Mouse (Mus musculus): Measurements from ENCODE around the gene Phox2a.

GRCm38 (mm10) chr7:101835457-101836109 lies 17.5 kb downstream of the Phox2a start:
- TF ChIP-seq POLR2A (IDR thresholded peaks at IDR 0.05; ENCODE audit: control insufficient read depth, extremely low read depth, insufficient read depth, low read length, poor library complexity) (no peak), CTCF (IDR thresholded peaks at IDR 0.05; ENCODE audit: borderline replicate concordance, control insufficient read depth, extremely low read depth, insufficient read depth, low read length, poor library complexity) (no peak)

Measured in thymus, adult 2 months (tissue).